Mouse (Mus musculus): ENCODE data around the gene Zmynd8. TPM values are rescaled to one million over a fixed set of nuclear protein-coding genes. Genes with fewer than 3 reads are reported as not detected.
A peak's percentile ranks its signal among the peaks of the same experiment; 100 is the strongest.

Gene Zmynd8
- polyA plus RNA-seq, 1 experiment from 2014 or later: 42.4 TPM

DNA sequence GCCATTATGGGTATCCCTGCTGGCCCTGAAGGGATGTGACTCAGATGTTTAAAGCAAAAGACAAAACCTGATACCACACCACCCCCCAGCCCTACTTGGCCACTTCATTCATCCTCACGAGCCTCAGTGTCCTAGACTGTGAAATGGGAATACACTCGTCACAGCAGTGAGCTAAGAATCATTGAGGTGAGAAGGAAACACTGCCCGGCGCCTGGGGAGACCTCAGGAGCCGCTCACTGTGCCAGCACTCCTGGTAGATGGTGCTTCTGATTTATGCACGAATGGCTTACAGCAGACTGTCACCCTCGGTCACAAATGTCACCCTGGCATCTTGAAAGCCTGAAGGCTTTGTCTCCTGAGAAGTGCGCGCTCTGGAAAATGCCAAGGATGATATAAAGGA is 31.3 kb downstream of the Zmynd8 start:
- no peaks in the 10 kb centered on the region for H3K27me3 ChIP-seq (replicated peaks)
- ATAC-seq (ENCODE audit: extremely low read depth, insufficient number of reproducible peaks, low FRiP score, low TSS enrichment): no peak
- H3K9ac ChIP-seq: peak overlapping the region; percentile 33
- WGBS: 76% methylated on average over 9 of the region's 9 CpGs
- H3K9me3 ChIP-seq: no peaks in the 10 kb centered on the region
- H3K4me1 ChIP-seq: peaks cover 73% of the 10 kb centered on the region
- no peak overlapping the region for H3K4me2 ChIP-seq
- H3K27ac ChIP-seq (replicated peaks): peak overlapping the region; percentile 81
- no peak overlapping the region for H3K4me3 ChIP-seq
- H3K36me3 ChIP-seq: peaks cover 51% of the 10 kb centered on the region

DNA sequence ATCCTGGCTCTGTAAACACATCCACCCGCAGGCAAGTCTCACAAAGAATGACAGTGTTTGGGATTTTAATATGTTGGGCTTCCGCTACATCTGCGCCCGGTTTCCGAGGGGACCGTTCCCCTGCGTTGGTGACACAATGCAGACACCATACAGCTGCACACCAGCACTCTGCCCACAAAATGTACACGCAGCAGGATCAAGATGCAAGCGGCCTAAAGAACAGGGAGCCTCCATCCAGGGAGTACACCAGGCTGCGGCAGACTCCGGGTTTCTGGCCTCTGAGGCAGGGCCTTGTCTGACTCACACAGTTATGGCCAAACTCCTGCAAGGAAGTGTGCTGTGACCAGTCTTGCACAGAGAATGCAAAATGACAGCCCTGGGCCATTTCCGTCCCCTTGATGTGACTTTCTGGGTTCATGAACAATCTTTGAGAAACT is 31.8 kb downstream of the Zmynd8 start:
- Histone ChIP-seq H3K9ac (peak overlapping the region; percentile 29), H3K4me2 (peak overlapping the region; percentile 10; the same call in 1 of the 2 replicates), H3K36me3 (peaks cover 50% of the 10 kb centered on the region), H3K4me3 (no peak overlapping the region), H3K27ac (replicated peaks) (peak overlapping the region; percentile 81), H3K4me1 (peaks cover 78% of the 10 kb centered on the region), H3K27me3 (replicated peaks) (no peaks in the 10 kb centered on the region), H3K9me3 (no peaks in the 10 kb centered on the region)
- WGBS: 37% methylated on average over 12 of the region's 12 CpGs
- ATAC-seq (ENCODE audit: extremely low read depth, insufficient number of reproducible peaks, low FRiP score, low TSS enrichment): no peak

DNA sequence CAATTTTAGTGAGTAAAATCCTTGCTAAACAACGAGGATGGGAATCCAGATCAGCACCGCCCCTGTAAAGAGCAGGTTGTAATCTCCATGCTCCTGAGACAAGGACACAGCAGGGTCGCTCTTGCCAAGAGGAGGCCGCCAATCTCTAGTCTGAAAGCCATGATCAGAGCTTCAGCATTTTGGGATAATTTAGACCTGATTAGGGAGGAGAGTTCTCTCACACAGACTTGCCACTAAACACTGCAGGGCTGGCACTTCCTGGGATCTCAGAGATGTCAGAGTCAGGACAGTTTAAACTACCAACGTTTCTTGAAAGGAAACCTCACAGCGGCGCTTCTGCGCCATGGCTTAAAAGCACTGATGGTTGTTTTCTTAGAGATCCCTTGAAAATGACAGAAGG is 32.4 kb downstream of the Zmynd8 start:
- H3K4me3 ChIP-seq: no peak overlapping the region
- ATAC-seq (ENCODE audit: extremely low read depth, insufficient number of reproducible peaks, low FRiP score, low TSS enrichment): no peak
- peak overlapping the region; percentile 81 for H3K27ac ChIP-seq (replicated peaks)
- H3K36me3 ChIP-seq: peaks cover 50% of the 10 kb centered on the region
- no peaks in the 10 kb centered on the region for H3K27me3 ChIP-seq (replicated peaks)
- peak overlapping the region; percentile 29 for H3K9ac ChIP-seq
- H3K4me2 ChIP-seq: peak overlapping the region; percentile 10; the same call in 1 of the 2 replicates
- no peaks in the 10 kb centered on the region for H3K9me3 ChIP-seq
- H3K4me1 ChIP-seq: peaks cover 80% of the 10 kb centered on the region
- WGBS: 40% methylated on average over 8 of the region's 8 CpGs

DNA sequence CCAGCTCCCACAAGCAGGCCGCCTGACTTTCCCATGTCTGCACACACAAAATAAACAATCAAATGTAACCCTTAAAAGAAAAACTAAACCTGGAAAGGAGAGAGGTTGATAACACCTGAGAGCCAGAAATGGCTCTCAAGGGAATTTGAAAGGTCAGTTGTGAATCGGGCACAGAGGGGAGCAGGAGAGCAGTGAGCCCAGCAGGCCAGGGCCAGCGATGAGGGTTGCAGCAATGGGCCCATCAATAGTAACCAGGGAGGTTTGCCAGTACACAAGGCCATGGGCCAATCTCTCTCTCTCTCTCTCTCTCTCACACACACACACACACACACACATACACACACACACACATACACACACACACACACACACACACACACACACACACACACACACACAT is 34.0 kb downstream of the Zmynd8 start:
- Histone ChIP-seq H3K27ac (replicated peaks) (no peak overlapping the region), H3K27me3 (replicated peaks) (no peaks in the 10 kb centered on the region), H3K36me3 (peaks cover 45% of the 10 kb centered on the region), H3K4me3 (no peak overlapping the region), H3K9ac (no peak overlapping the region), H3K9me3 (no peaks in the 10 kb centered on the region), H3K4me2 (no peak overlapping the region), H3K4me1 (peaks cover 76% of the 10 kb centered on the region)
- no peak for ATAC-seq (ENCODE audit: extremely low read depth, insufficient number of reproducible peaks, low FRiP score, low TSS enrichment)
- WGBS: 71% methylated on average over 3 of the region's 3 CpGs

DNA sequence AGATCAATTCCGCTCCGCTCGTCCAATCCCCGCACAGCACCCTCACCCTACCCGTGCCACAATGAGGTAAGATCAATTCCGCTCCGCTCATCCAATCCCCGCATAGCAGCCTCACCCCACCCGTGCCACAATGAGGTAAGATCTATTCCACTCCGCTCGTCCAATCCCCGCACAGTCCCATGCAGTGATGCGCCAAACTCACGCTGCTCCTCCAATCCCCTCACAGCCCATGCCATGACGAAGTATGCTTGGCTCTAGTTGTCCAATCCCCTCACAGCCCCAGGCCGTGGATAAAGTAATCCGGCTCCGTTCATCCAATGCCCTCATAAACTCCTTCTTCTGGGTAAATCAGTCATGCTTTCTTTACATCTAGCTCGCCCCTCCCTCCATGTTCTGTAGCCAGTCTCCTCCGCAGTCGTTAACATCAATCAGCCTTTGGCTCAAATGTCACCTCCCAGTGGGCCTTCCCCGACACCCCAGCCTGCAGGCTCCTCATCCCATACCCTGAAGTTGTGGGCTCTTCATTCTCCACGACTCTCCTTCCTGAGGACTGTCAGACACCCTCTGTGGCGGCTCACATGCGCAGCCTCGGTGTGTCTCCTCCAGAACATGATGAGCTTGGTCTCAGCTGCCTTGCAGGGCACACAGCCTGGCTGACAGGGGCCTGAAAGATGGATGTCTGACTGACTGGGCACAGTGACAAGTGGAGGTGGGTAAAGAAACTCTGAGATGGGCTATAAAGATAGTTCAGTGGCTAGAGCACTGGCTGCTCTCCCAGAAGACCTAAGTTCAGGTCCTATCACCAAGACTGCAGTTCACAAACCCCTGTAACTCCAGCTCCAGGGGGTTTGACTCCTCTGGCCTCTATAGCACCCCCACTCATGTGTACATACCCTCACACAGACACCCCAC is 36.9 kb downstream of the Zmynd8 start:
- Histone ChIP-seq H3K4me1 (peaks cover 76% of the 10 kb centered on the region), H3K4me2 (no peak overlapping the region), H3K9me3 (no peaks in the 10 kb centered on the region), H3K4me3 (no peak overlapping the region), H3K27me3 (replicated peaks) (no peaks in the 10 kb centered on the region), H3K27ac (replicated peaks) (no peak overlapping the region), H3K36me3 (peaks cover 40% of the 10 kb centered on the region), H3K9ac (0 out of 2 replicates have a peak overlapping the region, but pooled peaks have one; percentile 37)
- no peak for ATAC-seq (ENCODE audit: extremely low read depth, insufficient number of reproducible peaks, low FRiP score, low TSS enrichment)
- WGBS: 87% methylated on average over 26 of the region's 26 CpGs

DNA sequence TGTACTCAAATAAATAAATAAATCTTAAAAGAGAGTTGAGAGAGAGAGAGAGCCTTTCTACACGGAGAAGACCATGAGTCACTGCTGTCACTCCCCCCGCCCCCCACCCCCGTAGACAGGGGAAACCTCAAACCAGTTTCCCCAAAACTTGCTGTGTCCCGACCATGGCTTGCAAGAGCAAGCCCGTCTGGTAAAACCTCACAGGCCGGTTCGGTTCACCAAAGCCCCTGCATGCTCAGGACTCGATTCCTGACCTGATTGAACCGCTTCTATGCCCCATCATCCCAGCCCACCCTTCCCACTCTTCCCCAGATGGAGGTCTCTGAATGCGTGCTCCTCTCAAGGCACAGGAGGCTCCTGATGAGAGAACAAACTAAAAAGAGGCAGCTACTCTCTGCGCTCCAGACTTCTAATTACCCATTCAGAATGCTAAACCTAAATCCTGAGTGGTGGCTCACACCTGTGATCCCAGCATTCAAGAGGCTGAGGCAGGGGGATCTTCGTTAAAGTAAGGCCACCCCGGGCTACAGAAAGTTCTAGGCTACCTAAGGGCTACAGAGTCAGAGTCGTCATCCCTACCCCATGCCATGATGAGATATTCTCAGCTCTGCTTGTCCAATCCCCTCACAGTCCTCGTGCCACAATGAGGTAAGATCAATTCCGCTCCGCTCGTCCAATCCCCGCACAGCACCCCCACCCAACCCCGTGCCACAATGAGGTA is 37.7 kb downstream of the Zmynd8 start:
- Histone ChIP-seq H3K27ac (replicated peaks) (no peak overlapping the region), H3K27me3 (replicated peaks) (no peaks in the 10 kb centered on the region), H3K4me1 (peaks cover 76% of the 10 kb centered on the region), H3K4me2 (no peak overlapping the region), H3K4me3 (no peak overlapping the region), H3K9ac (no peak overlapping the region), H3K9me3 (no peaks in the 10 kb centered on the region), H3K36me3 (peaks cover 42% of the 10 kb centered on the region)
- ATAC-seq (ENCODE audit: extremely low read depth, insufficient number of reproducible peaks, low FRiP score, low TSS enrichment): no peak
- WGBS: 92% methylated on average over 20 of the region's 20 CpGs

DNA sequence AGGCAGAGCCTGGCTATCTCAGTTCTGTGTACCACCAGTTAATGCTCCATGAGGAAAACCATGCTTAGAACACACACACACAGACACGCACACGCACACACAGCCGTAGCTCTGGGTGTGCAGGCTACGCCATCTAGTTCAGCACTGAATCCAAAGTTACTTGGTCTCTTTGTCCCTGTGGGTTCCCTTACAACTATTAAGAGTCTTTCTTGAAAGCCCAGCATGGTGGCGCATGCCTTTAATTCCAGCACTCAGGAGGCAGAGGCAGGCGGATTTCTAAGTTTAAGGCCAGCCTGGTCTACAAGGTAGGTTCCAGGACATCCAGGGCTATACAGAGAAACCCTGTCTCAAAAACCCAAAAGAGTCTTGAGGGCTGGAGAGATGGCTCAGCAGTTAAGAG is 38.4 kb downstream of the Zmynd8 start:
- peaks cover 79% of the 10 kb centered on the region for H3K4me1 ChIP-seq
- H3K4me3 ChIP-seq: no peak overlapping the region
- ATAC-seq (ENCODE audit: extremely low read depth, insufficient number of reproducible peaks, low FRiP score, low TSS enrichment): no peak
- H3K36me3 ChIP-seq: peaks cover 39% of the 10 kb centered on the region
- 92% methylated on average over 6 of the region's 6 CpGs for WGBS
- no peaks in the 10 kb centered on the region for H3K9me3 ChIP-seq
- peak overlapping the region; percentile 96 for H3K27ac ChIP-seq (replicated peaks)
- H3K9ac ChIP-seq: no peak overlapping the region
- no peak overlapping the region for H3K4me2 ChIP-seq
- H3K27me3 ChIP-seq (replicated peaks): no peaks in the 10 kb centered on the region

DNA sequence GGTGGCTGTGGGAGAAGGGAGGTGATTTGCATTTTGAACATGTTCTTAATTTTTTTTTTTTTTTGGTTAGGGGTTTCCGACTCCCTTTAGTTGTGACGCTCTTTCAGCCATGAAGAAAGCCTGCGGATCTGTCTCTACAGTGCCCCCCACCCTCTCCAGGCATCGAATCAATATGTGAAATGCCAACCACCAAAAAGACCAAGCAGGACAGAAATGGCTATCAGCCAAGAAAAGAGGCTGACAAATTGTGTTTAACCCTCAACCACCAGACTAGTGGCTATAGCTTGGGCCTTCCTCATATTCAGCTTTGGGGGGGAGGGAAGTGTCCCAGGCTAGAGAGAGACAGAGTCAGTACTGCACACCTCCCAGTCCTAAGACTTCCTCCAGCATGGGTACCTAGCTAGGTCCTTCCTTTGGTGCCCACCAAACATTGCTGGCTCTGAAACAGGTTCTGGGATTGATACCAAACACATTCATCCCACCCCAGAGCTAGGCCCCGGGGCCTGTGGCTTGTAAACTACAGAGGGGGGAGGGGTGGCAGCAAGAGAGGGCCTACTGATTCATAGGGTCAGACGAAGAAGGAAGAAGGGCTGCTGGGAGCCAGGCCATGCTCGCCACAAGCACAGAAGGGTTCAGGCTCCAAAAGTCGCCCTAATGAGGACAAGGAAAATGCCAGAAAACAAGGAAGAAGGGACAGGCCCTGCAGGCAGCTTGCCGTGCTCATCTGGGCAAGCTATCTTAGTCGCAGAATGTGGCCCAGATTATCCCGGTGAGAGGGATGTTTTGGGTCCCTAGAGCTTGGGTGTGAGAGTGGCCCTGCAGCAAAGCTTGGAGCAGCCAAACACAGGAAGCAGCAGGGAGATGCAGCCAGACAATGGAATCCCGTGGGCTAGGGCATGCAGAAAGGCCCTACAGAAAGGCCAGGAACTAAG is 40.1 kb downstream of the Zmynd8 start:
- Histone ChIP-seq H3K4me1 (peaks cover 80% of the 10 kb centered on the region), H3K27ac (replicated peaks) (peak overlapping the region; percentile 96), H3K36me3 (peaks cover 25% of the 10 kb centered on the region), H3K9me3 (no peaks in the 10 kb centered on the region), H3K4me3 (peak overlapping the region; percentile 35), H3K9ac (peak overlapping the region; percentile 81), H3K4me2 (peak overlapping the region; percentile 66), H3K27me3 (replicated peaks) (no peaks in the 10 kb centered on the region)
- ATAC-seq (ENCODE audit: extremely low read depth, insufficient number of reproducible peaks, low FRiP score, low TSS enrichment): no peak
- 21% methylated on average over 12 of the region's 12 CpGs for WGBS

DNA sequence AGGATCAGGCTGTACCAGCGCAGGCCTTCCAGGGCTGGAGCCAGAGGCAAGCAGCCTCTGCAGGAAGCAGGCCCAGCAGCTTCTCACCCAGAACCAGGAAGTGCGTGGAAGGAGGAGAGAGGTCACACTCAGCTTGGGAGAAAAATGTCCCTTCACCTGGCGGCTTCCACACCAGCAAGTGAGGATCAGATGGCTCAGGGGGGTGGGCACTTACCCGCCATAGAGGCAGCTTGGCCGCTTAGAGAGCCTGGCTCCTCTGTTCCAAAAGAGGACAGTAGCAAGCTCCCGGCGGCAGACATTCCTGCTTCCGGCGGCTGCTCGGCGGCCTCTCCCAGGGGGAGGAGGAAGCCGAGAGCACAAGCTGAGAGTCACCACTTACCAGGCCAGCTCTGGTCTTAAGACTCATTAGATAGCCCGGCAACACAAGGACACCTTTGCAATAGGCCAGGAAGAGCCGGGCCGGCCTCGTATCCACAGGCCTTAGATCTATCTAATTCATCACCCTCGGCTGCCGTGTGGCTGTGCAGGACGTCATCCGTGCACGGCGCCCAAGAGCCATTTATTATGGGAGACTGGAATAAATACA is 40.9 kb downstream of the Zmynd8 start:
- Histone ChIP-seq H3K27ac (replicated peaks) (peak overlapping the region; percentile 96), H3K36me3 (peaks cover 20% of the 10 kb centered on the region), H3K4me2 (peak overlapping the region; percentile 66), H3K4me1 (peaks cover 82% of the 10 kb centered on the region), H3K9me3 (no peaks in the 10 kb centered on the region), H3K9ac (peak overlapping the region; percentile 81), H3K4me3 (peak overlapping the region; percentile 35), H3K27me3 (replicated peaks) (no peaks in the 10 kb centered on the region)
- no peak for ATAC-seq (ENCODE audit: extremely low read depth, insufficient number of reproducible peaks, low FRiP score, low TSS enrichment)
- WGBS: 6% methylated on average over 22 of the region's 22 CpGs

DNA sequence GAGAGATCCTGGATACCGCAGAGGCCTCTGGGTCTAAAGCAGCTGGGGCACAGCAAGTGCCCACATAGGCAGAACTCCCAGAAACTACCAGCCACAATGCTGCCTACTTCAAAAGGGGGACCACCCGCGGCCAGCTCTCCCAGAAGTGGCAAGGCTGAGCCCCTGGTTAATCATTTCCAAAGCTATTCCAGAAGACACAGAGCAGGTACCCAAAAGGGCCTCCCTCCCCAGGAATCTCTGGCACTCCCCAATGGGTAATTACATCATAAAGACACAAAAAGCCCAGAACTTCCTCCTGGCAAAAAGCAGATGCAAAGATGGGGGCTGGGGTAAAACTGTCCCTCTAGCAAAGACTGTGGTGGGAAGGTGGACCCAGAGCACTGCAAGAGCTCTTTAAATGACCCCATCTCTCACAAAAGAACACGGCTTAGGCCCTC is 41.4 kb downstream of the Zmynd8 start:
- H3K27ac ChIP-seq (replicated peaks): peak overlapping the region; percentile 96
- ATAC-seq (ENCODE audit: extremely low read depth, insufficient number of reproducible peaks, low FRiP score, low TSS enrichment): no peak
- no peaks in the 10 kb centered on the region for H3K27me3 ChIP-seq (replicated peaks)
- H3K4me3 ChIP-seq: peak overlapping the region; percentile 35
- 23% methylated on average over 4 of the region's 4 CpGs for WGBS
- H3K4me1 ChIP-seq: peaks cover 87% of the 10 kb centered on the region
- H3K9me3 ChIP-seq: no peaks in the 10 kb centered on the region
- H3K4me2 ChIP-seq: peak overlapping the region; percentile 66
- H3K9ac ChIP-seq: peak overlapping the region; percentile 81
- peaks cover 17% of the 10 kb centered on the region for H3K36me3 ChIP-seq
